Mouse (Mus musculus) liver, embryonic 14.5 days (tissue): ENCODE data around the gene Ptprt.
"Not testable (repeated sequence)": the region's sequence is repeated elsewhere in the genome, so short reads cannot be mapped to it uniquely, and the experiment has no call there.

ENCODE experiments used
- CTCF ChIP-seq: IDR thresholded peaks from 2 replicates; pipeline ENCODE4 v1.5.1; 2016; ENCODE audit warnings: antibody characterized with exemption, low read depth, control low read depth
- EP300 ChIP-seq: IDR thresholded peaks from 2 replicates; pipeline ENCODE4 v1.6.1; 2016; ENCODE audit warnings: antibody characterized with exemption, low read depth

GRCm38 (mm10) chr2:162136176-162136575, 524.8 kb downstream of the Ptprt start:
- not testable (repeated sequence) for TF ChIP-seq CTCF, EP300
